Mouse (Mus musculus): ENCODE results near the gene Pdp2. TPM values are rescaled to one million over a fixed set of nuclear protein-coding genes. Genes with fewer than 3 reads are reported as not detected.

The Pdp2 gene
- polyA plus RNA-seq, 1 experiment, result 2.6 TPM

DNA sequence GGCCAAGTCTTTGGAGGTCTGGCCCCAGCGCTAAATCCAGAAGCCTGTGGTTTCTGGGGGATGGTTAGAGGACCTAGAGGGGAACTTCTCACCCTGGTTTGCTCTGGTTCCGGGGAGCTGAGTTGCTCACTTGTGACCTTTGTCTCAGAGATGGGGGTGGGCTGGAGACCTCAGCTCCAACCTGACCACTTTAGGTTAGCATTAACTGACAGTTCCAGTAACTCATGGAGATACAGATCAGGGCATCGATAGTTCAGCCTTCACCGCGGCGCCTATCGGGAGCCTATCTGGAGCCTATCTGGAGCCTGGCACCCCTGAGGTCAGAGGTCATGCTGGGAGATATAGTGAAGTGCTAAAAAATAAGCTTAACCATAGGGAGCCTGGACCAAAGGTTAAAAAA is 34.0 kb upstream of the Pdp2 start:
- H3K27me3 ChIP-seq (ENCODE audit: control insufficient read depth, insufficient read depth, insufficient read length), result peaks cover 19% of the 10 kb centered on the region
- TF ChIP-seq MYOG (IDR thresholded peaks at IDR 0.05; ENCODE audit: control insufficient read depth, extremely low read depth, insufficient read length) (no peak), CTCF (IDR thresholded peaks at IDR 0.05; ENCODE audit: control insufficient read depth, insufficient read depth, insufficient read length) (no peak), MAX (IDR thresholded peaks at IDR 0.05) (no peak), USF1 (IDR thresholded peaks at IDR 0.05; ENCODE audit: low read depth) (no peak), MYOD1 (IDR thresholded peaks at IDR 0.05; ENCODE audit: control insufficient read depth, insufficient read length, low read depth) (no peak), CEBPB (IDR thresholded peaks at IDR 0.05; ENCODE audit: low read depth) (no peak), FOSL1 (IDR thresholded peaks at IDR 0.05; ENCODE audit: insufficient read depth, low read length, poor library complexity, severe bottlenecking) (no peak)
- H3ac ChIP-seq (ENCODE audit: control insufficient read depth, insufficient read length, low read depth), result no peak overlapping the region
- H3K79me2 ChIP-seq (ENCODE audit: control insufficient read depth, insufficient read depth), result no peaks in the 10 kb centered on the region
- no peaks in the 10 kb centered on the region for H3K36me3 ChIP-seq (ENCODE audit: control insufficient read depth, insufficient read depth)
- H3K79me3 ChIP-seq (ENCODE audit: low read depth), result no peaks in the 10 kb centered on the region
- H3K4me3 ChIP-seq (ENCODE audit: insufficient read depth, poor library complexity, severe bottlenecking), result no peak overlapping the region

DNA sequence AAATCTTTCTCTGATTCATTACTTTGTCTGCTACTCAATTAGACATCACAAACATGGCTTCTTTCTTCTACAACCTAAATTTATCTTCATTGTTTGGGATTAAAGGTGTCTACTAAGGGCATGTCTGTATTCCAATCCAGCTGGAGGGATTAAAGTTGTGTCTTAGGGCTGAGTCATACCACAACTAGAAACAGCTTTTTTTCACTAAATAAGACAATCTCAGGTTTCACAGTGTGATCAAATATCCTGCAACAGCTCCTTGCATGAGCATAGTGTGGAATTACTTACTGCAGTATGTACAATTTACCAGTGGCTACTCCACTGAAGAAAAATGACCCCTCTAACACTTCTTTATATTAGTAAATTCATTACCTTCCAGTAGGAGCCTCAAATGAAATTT is 30.5 kb upstream of the Pdp2 start:
- Histone ChIP-seq H3K27me3 (ENCODE audit: control insufficient read depth, insufficient read depth, insufficient read length) (peaks cover 2% of the 10 kb centered on the region), H3K4me3 (ENCODE audit: insufficient read depth, poor library complexity, severe bottlenecking) (no peak overlapping the region), H3ac (ENCODE audit: control insufficient read depth, insufficient read length, low read depth) (no peak overlapping the region), H3K79me3 (ENCODE audit: low read depth) (no peaks in the 10 kb centered on the region), H3K36me3 (ENCODE audit: control insufficient read depth, insufficient read depth) (no peaks in the 10 kb centered on the region), H3K79me2 (ENCODE audit: control insufficient read depth, insufficient read depth) (no peaks in the 10 kb centered on the region)
- TF ChIP-seq CEBPB (IDR thresholded peaks at IDR 0.05; ENCODE audit: low read depth) (no peak), MYOD1 (IDR thresholded peaks at IDR 0.05; ENCODE audit: control insufficient read depth, insufficient read length, low read depth) (no peak), USF1 (IDR thresholded peaks at IDR 0.05; ENCODE audit: low read depth) (no peak), MAX (IDR thresholded peaks at IDR 0.05) (no peak), MYOG (IDR thresholded peaks at IDR 0.05; ENCODE audit: control insufficient read depth, extremely low read depth, insufficient read length) (no peak)

- no peak for TF ChIP-seq MYOD1 (IDR thresholded peaks at IDR 0.05; ENCODE audit: control insufficient read depth, insufficient read length, low read depth)
- TF ChIP-seq MAX (IDR thresholded peaks at IDR 0.05), result no peak
- TF ChIP-seq USF1 (IDR thresholded peaks at IDR 0.05; ENCODE audit: low read depth), result no peak
- TF ChIP-seq FOSL1 (IDR thresholded peaks at IDR 0.05; ENCODE audit: insufficient read depth, low read length, poor library complexity, severe bottlenecking), result no peak
- peak; percentile 73 for TF ChIP-seq CTCF (IDR thresholded peaks at IDR 0.05; ENCODE audit: control insufficient read depth, insufficient read depth, insufficient read length)
- no peak overlapping the region for H3ac ChIP-seq (ENCODE audit: control insufficient read depth, insufficient read length, low read depth)
- H3K79me3 ChIP-seq (ENCODE audit: low read depth), result no peaks in the 10 kb centered on the region
- H3K27me3 ChIP-seq (ENCODE audit: control insufficient read depth, insufficient read depth, insufficient read length), result no peaks in the 10 kb centered on the region
- no peaks in the 10 kb centered on the region for H3K36me3 ChIP-seq (ENCODE audit: control insufficient read depth, insufficient read depth)
- no peak overlapping the region for H3K4me3 ChIP-seq (ENCODE audit: insufficient read depth, poor library complexity, severe bottlenecking)
- no peaks in the 10 kb centered on the region for H3K79me2 ChIP-seq (ENCODE audit: control insufficient read depth, insufficient read depth)
These were observed 26.4 kb upstream of the Pdp2 start for GRCm38 (mm10) chr8:104564633-104565456.

DNA sequence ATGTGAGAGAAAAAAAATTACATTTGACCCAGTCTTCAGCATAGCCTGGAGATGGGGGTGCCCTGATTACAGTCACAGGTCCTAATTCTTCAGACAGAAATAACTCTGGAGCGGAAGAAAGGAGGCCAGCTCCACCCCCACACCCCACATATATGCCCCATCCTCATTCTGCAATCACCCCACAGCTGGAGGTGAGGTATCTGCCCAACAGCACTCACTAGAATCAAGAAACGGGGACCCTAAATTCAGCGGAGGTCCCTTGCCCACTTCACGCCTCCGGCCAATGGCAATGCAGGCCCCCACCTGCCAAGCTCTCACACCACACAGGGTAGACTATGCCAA is 25.8 kb upstream of the Pdp2 start:
- Histone ChIP-seq H3ac (ENCODE audit: control insufficient read depth, insufficient read length, low read depth) (no peak overlapping the region), H3K36me3 (ENCODE audit: control insufficient read depth, insufficient read depth) (no peaks in the 10 kb centered on the region), H3K79me2 (ENCODE audit: control insufficient read depth, insufficient read depth) (no peaks in the 10 kb centered on the region), H3K79me3 (ENCODE audit: low read depth) (no peaks in the 10 kb centered on the region), H3K4me3 (ENCODE audit: insufficient read depth, poor library complexity, severe bottlenecking) (no peak overlapping the region), H3K27me3 (ENCODE audit: control insufficient read depth, insufficient read depth, insufficient read length) (no peaks in the 10 kb centered on the region)
- TF ChIP-seq FOSL1 (IDR thresholded peaks at IDR 0.05; ENCODE audit: insufficient read depth, low read length, poor library complexity, severe bottlenecking), result no peak
- no peak for TF ChIP-seq MYOG (IDR thresholded peaks at IDR 0.05; ENCODE audit: control insufficient read depth, extremely low read depth, insufficient read length)
- no peak for TF ChIP-seq CTCF (IDR thresholded peaks at IDR 0.05; ENCODE audit: control insufficient read depth, insufficient read depth, insufficient read length)
- no peak for TF ChIP-seq CEBPB (IDR thresholded peaks at IDR 0.05; ENCODE audit: low read depth)
- no peak for TF ChIP-seq USF1 (IDR thresholded peaks at IDR 0.05; ENCODE audit: low read depth)
- no peak for TF ChIP-seq MYOD1 (IDR thresholded peaks at IDR 0.05; ENCODE audit: control insufficient read depth, insufficient read length, low read depth)
- TF ChIP-seq MAX (IDR thresholded peaks at IDR 0.05), result no peak

- Histone ChIP-seq H3K79me3 (ENCODE audit: low read depth) (no peaks in the 10 kb centered on the region), H3K36me3 (ENCODE audit: control insufficient read depth, insufficient read depth) (no peaks in the 10 kb centered on the region), H3ac (ENCODE audit: control insufficient read depth, insufficient read length, low read depth) (no peak overlapping the region), H3K27me3 (ENCODE audit: control insufficient read depth, insufficient read depth, insufficient read length) (peaks cover 3% of the 10 kb centered on the region), H3K4me3 (ENCODE audit: insufficient read depth, poor library complexity, severe bottlenecking) (no peak overlapping the region), H3K79me2 (ENCODE audit: control insufficient read depth, insufficient read depth) (no peaks in the 10 kb centered on the region)
- no peak for TF ChIP-seq CEBPB (IDR thresholded peaks at IDR 0.05; ENCODE audit: low read depth)
- TF ChIP-seq MAX (IDR thresholded peaks at IDR 0.05), result no peak
These were observed 21.7 kb upstream of the Pdp2 start for GRCm38 (mm10) chr8:104569559-104569958.

Measured in C2C12 (cell line).